7 mouse cellular contexts compared by ENCODE assay signal in the genomic region with DNA sequence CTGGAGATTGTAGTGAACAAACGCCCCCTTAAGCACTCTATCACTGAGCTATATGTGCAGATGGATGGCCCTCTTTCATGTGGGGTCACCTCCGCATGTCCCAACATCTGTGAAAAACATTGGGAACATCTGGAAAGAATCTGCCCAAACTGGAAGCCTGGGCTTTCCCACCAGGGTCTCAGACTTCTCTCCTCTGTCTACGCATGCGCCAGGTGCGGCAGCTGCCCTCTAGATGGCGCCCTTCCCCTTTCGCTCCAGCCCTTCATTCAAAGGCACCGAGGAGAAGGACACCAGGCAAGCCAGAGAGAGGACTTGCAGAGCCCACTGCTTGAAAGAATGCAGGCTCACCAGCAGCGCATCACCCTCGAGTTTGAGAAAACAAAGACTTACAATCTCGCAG. TPM values are rescaled to one million over a fixed set of nuclear protein-coding genes. Genes with fewer than 3 reads are reported as not detected.
DNase-seq lines count a peak whose midpoint lies in the region; ATAC-seq and TF ChIP-seq lines count a peak whose summit lies in the region.

No protein-coding gene starts in this region.

- ATAC-seq in granulocyte monocyte progenitor cell, adult 5-6 weeks (replicated peaks; ENCODE audit: poor library complexity, severe bottlenecking) = peak; percentile 69
- ATAC-seq in intestine, postnatal 0 days = peak; percentile 57; the same call in 1 of the 2 replicates
- 0 out of 2 replicates have a peak, but pooled peaks have one; percentile 48 for ATAC-seq in midbrain, embryonic 12.5 days (ENCODE audit: low FRiP score, low read depth)

- no peak overlapping the region for H3K4me3 ChIP-seq in intestine, postnatal 0 days (ENCODE audit: low read depth, low read length)
- no peak overlapping the region for H3K4me3 ChIP-seq in limb, embryonic 10.5 days
- H3K4me3 ChIP-seq in midbrain, embryonic 12.5 days = no peak overlapping the region
- no peak overlapping the region for H3K4me3 ChIP-seq in small intestine, adult 2 months (ENCODE audit: low read depth, low read length)

- no peak for TF ChIP-seq POLR2A in small intestine, adult 2 months (IDR thresholded peaks at IDR 0.05; ENCODE audit: low read depth, low read length)

- WGBS in intestine, postnatal 0 days = 2% methylated on average over 11 of the region's 11 CpGs
- WGBS in limb, embryonic 10.5 days = 2% methylated on average over 11 of the region's 11 CpGs
- 3% methylated on average over 11 of the region's 11 CpGs for WGBS in midbrain, embryonic 12.5 days
- WGBS in small intestine, adult 2 months = 4% methylated on average over 11 of the region's 11 CpGs

- no peaks in the 10 kb centered on the region for H3K9me3 ChIP-seq in intestine, postnatal 0 days (ENCODE audit: control insufficient read depth)
- H3K9me3 ChIP-seq in limb, embryonic 10.5 days (replicated peaks) = no peaks in the 10 kb centered on the region
- no peaks in the 10 kb centered on the region for H3K9me3 ChIP-seq in midbrain, embryonic 12.5 days

- H3K4me2 ChIP-seq in intestine, postnatal 0 days (replicated peaks; ENCODE audit: low read depth) = no peak overlapping the region
- no peak overlapping the region for H3K4me2 ChIP-seq in midbrain, embryonic 12.5 days (replicated peaks)

- no peaks in the 10 kb centered on the region for H3K36me3 ChIP-seq in intestine, postnatal 0 days (ENCODE audit: control insufficient read depth, insufficient read depth)
- H3K36me3 ChIP-seq in limb, embryonic 10.5 days = no peaks in the 10 kb centered on the region
- H3K36me3 ChIP-seq in midbrain, embryonic 12.5 days = no peaks in the 10 kb centered on the region
- no peaks in the 10 kb centered on the region for H3K36me3 ChIP-seq in small intestine, adult 2 months (ENCODE audit: control insufficient read depth, insufficient read depth, low read length)

- TF ChIP-seq CTCF in intestine, postnatal 0 days (IDR thresholded peaks at IDR 0.05; ENCODE audit: low read depth) = peak; percentile 99
- TF ChIP-seq CTCF in small intestine, adult 2 months (IDR thresholded peaks at IDR 0.05; ENCODE audit: extremely low read depth, insufficient read length, insufficient replicate concordance, low read depth, low read length) = peak; percentile 98

- no peak overlapping the region for H3K9ac ChIP-seq in intestine, postnatal 0 days (ENCODE audit: low read depth, low read length)
- H3K9ac ChIP-seq in midbrain, embryonic 12.5 days (replicated peaks) = no peak overlapping the region

- no peaks in the 10 kb centered on the region for H3K4me1 ChIP-seq in intestine, postnatal 0 days (replicated peaks; ENCODE audit: control insufficient read depth, insufficient read depth, low read length)
- peaks cover 20% of the 10 kb centered on the region for H3K4me1 ChIP-seq in limb, embryonic 10.5 days
- peaks cover 16% of the 10 kb centered on the region for H3K4me1 ChIP-seq in midbrain, embryonic 12.5 days
- H3K4me1 ChIP-seq in small intestine, adult 2 months (ENCODE audit: control insufficient read depth, insufficient read depth, insufficient read length, low read length) = no peaks in the 10 kb centered on the region

- H3K27ac ChIP-seq in intestine, postnatal 0 days (ENCODE audit: low read depth, low read length) = no peak overlapping the region
- peak overlapping the region; percentile 6; the same call in 1 of the 2 replicates for H3K27ac ChIP-seq in limb, embryonic 10.5 days
- H3K27ac ChIP-seq in midbrain, embryonic 12.5 days (replicated peaks) = no peak overlapping the region
- no peak overlapping the region for H3K27ac ChIP-seq in small intestine, adult 2 months (ENCODE audit: insufficient read depth, low read depth, low read length)

- H3K27me3 ChIP-seq in intestine, postnatal 0 days (replicated peaks; ENCODE audit: control insufficient read depth, insufficient read depth, low read length) = no peaks in the 10 kb centered on the region
- H3K27me3 ChIP-seq in limb, embryonic 10.5 days (ENCODE audit: low read depth, poor library complexity, severe bottlenecking) = no peaks in the 10 kb centered on the region
- H3K27me3 ChIP-seq in midbrain, embryonic 12.5 days = no peaks in the 10 kb centered on the region
- H3K27me3 ChIP-seq in small intestine, adult 2 months (ENCODE audit: control insufficient read depth, insufficient read depth, low read length) = no peaks in the 10 kb centered on the region

- peak; percentile 89 to 92 for DNase-seq in adrenal gland, adult 18-20 months (ENCODE audit: low spot score in 2 of 2)
- DNase-seq in embryo, embryonic 9.5 days (ENCODE audit: extremely low spot score) = peak; percentile 96
- DNase-seq in limb, embryonic 10.5 days (ENCODE audit: low spot score) = peak; percentile 97

RNA-seq across cellular contexts. Expression of gene E2f2, which starts 8.7 kb away (rescaled TPM):
- 1 to 10 TPM; 1.9 to 3.2 TPM for total RNA-seq in adrenal gland, adult 18-20 months (2021)
- total RNA-seq in granulocyte monocyte progenitor cell, adult 5-6 weeks (2014; fragmentation: Nextera tagmentation) = 2.9 and 9.4 TPM in 2 replicates
- total RNA-seq in granulocyte monocyte progenitor cell, adult 5-6 weeks (2017) = 3.7 and 4.3 TPM in 2 replicates
- polyA plus RNA-seq in intestine, postnatal 0 days (2015; fragmentation: Nextera tagmentation; extraction: Ambion mirVana) = 4.1 and 4.2 TPM in 2 replicates
- polyA plus RNA-seq in limb, embryonic 10.5 days (2016; fragmentation: Nextera tagmentation; extraction: Ambion mirVana) = 6.4 and 7.3 TPM in 2 replicates
- 10.0 and 10.7 TPM in 2 replicates for polyA plus RNA-seq in midbrain, embryonic 12.5 days (2016; fragmentation: Nextera tagmentation; extraction: Ambion mirVana)
- polyA plus RNA-seq in small intestine, adult 2 months (2012; rRNA removed) = 7.5 and 11.5 TPM in 2 replicates

RNA-seq across cellular contexts. Expression of gene Id3, which starts 20.2 kb away (rescaled TPM):
- 10 to 100 TPM; 47.4 to 77.7 TPM for total RNA-seq in adrenal gland, adult 18-20 months (2021)
- not detected in 2 replicates for total RNA-seq in granulocyte monocyte progenitor cell, adult 5-6 weeks (2014; fragmentation: Nextera tagmentation)
- not detected in 2 replicates for total RNA-seq in granulocyte monocyte progenitor cell, adult 5-6 weeks (2017)
- 106 and 118 TPM in 2 replicates for polyA plus RNA-seq in intestine, postnatal 0 days (2015; fragmentation: Nextera tagmentation; extraction: Ambion mirVana)
- polyA plus RNA-seq in limb, embryonic 10.5 days (2016; fragmentation: Nextera tagmentation; extraction: Ambion mirVana) = 375 and 475 TPM in 2 replicates
- polyA plus RNA-seq in midbrain, embryonic 12.5 days (2016; fragmentation: Nextera tagmentation; extraction: Ambion mirVana) = 355 and 390 TPM in 2 replicates
- polyA plus RNA-seq in small intestine, adult 2 months (2012; rRNA removed) = 262 and 519 TPM in 2 replicates

RNA-seq across cellular contexts. Expression of gene Asap3, which starts 42.7 kb away (rescaled TPM):
- total RNA-seq in adrenal gland, adult 18-20 months (2021) = 1 to 10 TPM; 1.6 to 2.8 TPM
- total RNA-seq in granulocyte monocyte progenitor cell, adult 5-6 weeks (2014; fragmentation: Nextera tagmentation) = not detected in 2 replicates
- total RNA-seq in granulocyte monocyte progenitor cell, adult 5-6 weeks (2017) = not detected in 2 replicates
- 0.95 and 1.1 TPM in 2 replicates for polyA plus RNA-seq in intestine, postnatal 0 days (2015; fragmentation: Nextera tagmentation; extraction: Ambion mirVana)
- 2.3 and 3.7 TPM in 2 replicates for polyA plus RNA-seq in limb, embryonic 10.5 days (2016; fragmentation: Nextera tagmentation; extraction: Ambion mirVana)
- 8.2 and 8.9 TPM in 2 replicates for polyA plus RNA-seq in midbrain, embryonic 12.5 days (2016; fragmentation: Nextera tagmentation; extraction: Ambion mirVana)
- polyA plus RNA-seq in small intestine, adult 2 months (2012; rRNA removed) = 1.3 and 2.0 TPM in 2 replicates
